Mouse (Mus musculus) liver, embryonic 14.5 days (tissue): ENCODE data around the gene Mrpl10.

Source experiments
- CTCF ChIP-seq: IDR thresholded peaks from 2 replicates; pipeline ENCODE4 v1.5.1; 2016; ENCODE audit warnings: antibody characterized with exemption, low read depth, control low read depth
- EP300 ChIP-seq: IDR thresholded peaks from 2 replicates; pipeline ENCODE4 v1.6.1; 2016; ENCODE audit warnings: antibody characterized with exemption, low read depth

- TF ChIP-seq CTCF = no peak
- no peak for TF ChIP-seq EP300
These were observed 6.8 kb downstream of the Mrpl10 start for GRCm38 (mm10) chr11:97048090-97048650.
